Mouse (Mus musculus): ENCODE results near the gene Phf21a. TPM values are rescaled to one million over a fixed set of nuclear protein-coding genes. Genes with fewer than 3 reads are reported as not detected.

The Phf21a gene
- polyA plus RNA-seq, 1 experiment from 2014 or later, result 7.3 TPM

GRCm38 (mm10) chr2:92360893-92361292, 268.0 kb downstream of the Phf21a start:
- 0 out of 2 replicates have a peak, but pooled peaks have one; percentile 31 for ATAC-seq (ENCODE audit: low FRiP score, low TSS enrichment)
- Histone ChIP-seq H3K4me3 (ENCODE audit: low read depth, low read length) (no peak overlapping the region), H3K36me3 (ENCODE audit: control insufficient read depth, insufficient read depth, low read length) (peaks cover 18% of the 10 kb centered on the region; the same call in 1 of the 2 replicates), H3K4me1 (replicated peaks; ENCODE audit: control insufficient read depth, insufficient read depth) (no peaks in the 10 kb centered on the region), H3K9me3 (ENCODE audit: control insufficient read depth, low read length) (no peaks in the 10 kb centered on the region), H3K9ac (ENCODE audit: low read length) (no peak overlapping the region), H3K4me2 (replicated peaks; ENCODE audit: low read depth) (no peak overlapping the region), H3K27me3 (ENCODE audit: control insufficient read depth, insufficient read depth, low read length) (no peaks in the 10 kb centered on the region), H3K27ac (replicated peaks) (no peak overlapping the region)
- WGBS, result 26% methylated on average over 12 of the region's 12 CpGs
- peak; percentile 66 for DNase-seq (ENCODE audit: low spot score)
- no peak for TF ChIP-seq CTCF (IDR thresholded peaks at IDR 0.05; ENCODE audit: low read depth)
- TF ChIP-seq EP300 (optimal IDR thresholded peaks at IDR 0.05), result no peak

- Histone ChIP-seq H3K9ac (ENCODE audit: low read length) (no peak overlapping the region), H3K27ac (replicated peaks) (no peak overlapping the region), H3K36me3 (ENCODE audit: control insufficient read depth, insufficient read depth, low read length) (peaks cover 16% of the 10 kb centered on the region; the same call in 1 of the 2 replicates), H3K4me1 (replicated peaks; ENCODE audit: control insufficient read depth, insufficient read depth) (no peaks in the 10 kb centered on the region), H3K4me2 (replicated peaks; ENCODE audit: low read depth) (no peak overlapping the region), H3K27me3 (ENCODE audit: control insufficient read depth, insufficient read depth, low read length) (no peaks in the 10 kb centered on the region), H3K4me3 (ENCODE audit: low read depth, low read length) (no peak overlapping the region), H3K9me3 (ENCODE audit: control insufficient read depth, low read length) (no peaks in the 10 kb centered on the region)
- DNase-seq (ENCODE audit: low spot score) (no peak), ATAC-seq (ENCODE audit: low FRiP score, low TSS enrichment) (no peak)
- no peak for TF ChIP-seq EP300 (optimal IDR thresholded peaks at IDR 0.05)
- 87% methylated on average over 8 of the region's 8 CpGs for WGBS
These were observed 268.9 kb downstream of the Phf21a start for GRCm38 (mm10) chr2:92361795-92362194.

GRCm38 (mm10) chr2:92362571-92363228, 269.8 kb downstream of the Phf21a start:
- ATAC-seq (ENCODE audit: low FRiP score, low TSS enrichment), result no peak
- TF ChIP-seq CTCF (IDR thresholded peaks at IDR 0.05; ENCODE audit: low read depth), result 0 out of 2 replicates have a peak, but pooled peaks have one; percentile 4
- TF ChIP-seq EP300 (optimal IDR thresholded peaks at IDR 0.05), result no peak
- no peak overlapping the region for H3K9ac ChIP-seq (ENCODE audit: low read length)
- 0 out of 2 replicates have a peak overlapping the region, but pooled peaks have one; percentile 35 for H3K27ac ChIP-seq (replicated peaks)
- peaks cover 14% of the 10 kb centered on the region; the same call in 1 of the 2 replicates for H3K36me3 ChIP-seq (ENCODE audit: control insufficient read depth, insufficient read depth, low read length)
- no peaks in the 10 kb centered on the region for H3K4me1 ChIP-seq (replicated peaks; ENCODE audit: control insufficient read depth, insufficient read depth)
- H3K4me2 ChIP-seq (replicated peaks; ENCODE audit: low read depth), result no peak overlapping the region
- H3K27me3 ChIP-seq (ENCODE audit: control insufficient read depth, insufficient read depth, low read length), result no peaks in the 10 kb centered on the region
- WGBS, result 83% methylated on average over 6 of the region's 6 CpGs
- no peak overlapping the region for H3K4me3 ChIP-seq (ENCODE audit: low read depth, low read length)
- H3K9me3 ChIP-seq (ENCODE audit: control insufficient read depth, low read length), result no peaks in the 10 kb centered on the region
- DNase-seq (ENCODE audit: low spot score), result no peak

DNA sequence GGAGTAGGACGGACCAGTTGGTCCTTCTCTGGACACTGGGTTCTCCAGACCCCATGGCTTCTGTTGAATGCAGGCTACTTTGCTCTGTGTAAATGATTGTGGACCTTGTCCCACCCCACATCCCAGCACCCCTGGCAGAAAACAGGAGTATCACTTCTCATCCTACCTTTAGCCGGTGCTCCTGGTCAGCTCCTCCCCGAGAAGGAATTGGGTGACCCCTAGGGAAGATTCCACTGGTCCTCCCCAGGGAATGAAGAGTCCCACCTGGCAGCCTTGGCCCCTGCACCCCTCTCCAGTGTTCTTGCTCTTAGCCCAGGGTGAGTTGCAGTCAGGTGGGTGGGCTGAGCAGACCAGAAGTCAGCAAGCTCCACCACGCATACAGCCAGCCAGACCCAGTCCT, 271.2 kb downstream of the Phf21a start:
- TF ChIP-seq CTCF (IDR thresholded peaks at IDR 0.05; ENCODE audit: low read depth), result no peak
- TF ChIP-seq EP300 (optimal IDR thresholded peaks at IDR 0.05), result no peak
- no peak overlapping the region for H3K9ac ChIP-seq (ENCODE audit: low read length)
- H3K27me3 ChIP-seq (ENCODE audit: control insufficient read depth, insufficient read depth, low read length), result no peaks in the 10 kb centered on the region
- H3K27ac ChIP-seq (replicated peaks), result no peak overlapping the region
- no peak for DNase-seq (ENCODE audit: low spot score)
- peaks cover 8% of the 10 kb centered on the region; the same call in 1 of the 2 replicates for H3K36me3 ChIP-seq (ENCODE audit: control insufficient read depth, insufficient read depth, low read length)
- ATAC-seq (ENCODE audit: low FRiP score, low TSS enrichment), result no peak
- no peak overlapping the region for H3K4me3 ChIP-seq (ENCODE audit: low read depth, low read length)
- H3K4me1 ChIP-seq (replicated peaks; ENCODE audit: control insufficient read depth, insufficient read depth), result no peaks in the 10 kb centered on the region
- 88% methylated on average over 4 of the region's 4 CpGs for WGBS
- H3K9me3 ChIP-seq (ENCODE audit: control insufficient read depth, low read length), result no peaks in the 10 kb centered on the region
- no peak overlapping the region for H3K4me2 ChIP-seq (replicated peaks; ENCODE audit: low read depth)

GRCm38 (mm10) chr2:92365568-92365967, 272.7 kb downstream of the Phf21a start:
- H3K36me3 ChIP-seq (ENCODE audit: control insufficient read depth, insufficient read depth, low read length), result peaks cover 3% of the 10 kb centered on the region; the same call in 1 of the 2 replicates

DNA sequence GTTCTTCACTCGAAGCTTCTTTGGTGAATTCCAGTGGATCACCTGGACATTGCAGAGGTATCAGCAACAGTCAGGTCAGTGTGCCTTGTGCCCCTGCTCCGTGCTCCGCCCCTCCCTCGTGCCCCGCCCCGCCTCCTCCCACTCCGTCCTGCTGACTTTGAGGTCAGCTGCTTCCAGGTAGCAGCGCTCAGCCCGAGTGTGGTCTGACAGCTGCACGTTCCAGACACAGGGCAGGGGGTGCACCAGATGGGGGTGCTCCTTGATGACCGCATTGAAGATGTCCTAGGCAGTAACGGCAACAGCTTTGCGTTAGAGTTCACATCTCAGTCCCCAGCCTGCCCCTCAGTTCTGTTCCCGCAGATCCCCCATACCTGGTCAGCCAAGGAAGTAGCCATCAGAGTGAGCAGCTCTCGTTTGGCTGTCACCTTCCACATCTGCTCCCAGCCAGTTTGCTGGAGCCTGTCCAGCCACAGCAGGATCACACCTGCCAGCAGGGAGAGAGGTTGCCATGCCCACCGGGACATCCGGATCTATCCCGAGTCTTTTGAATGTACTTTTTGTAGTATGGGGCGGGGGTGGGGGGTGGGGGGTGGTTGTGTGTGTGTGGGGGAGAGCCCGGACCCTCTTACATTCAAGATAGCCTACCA, 274.6 kb downstream of the Phf21a start:
- TF ChIP-seq CTCF (IDR thresholded peaks at IDR 0.05; ENCODE audit: low read depth), result no peak
- TF ChIP-seq EP300 (optimal IDR thresholded peaks at IDR 0.05), result no peak
- Histone ChIP-seq H3K27ac (replicated peaks) (no peak overlapping the region), H3K9ac (ENCODE audit: low read length) (no peak overlapping the region), H3K4me1 (replicated peaks; ENCODE audit: control insufficient read depth, insufficient read depth) (peaks cover 2% of the 10 kb centered on the region; the same call in 1 of the 2 replicates), H3K9me3 (ENCODE audit: control insufficient read depth, low read length) (no peaks in the 10 kb centered on the region), H3K27me3 (ENCODE audit: control insufficient read depth, insufficient read depth, low read length) (no peaks in the 10 kb centered on the region), H3K4me2 (replicated peaks; ENCODE audit: low read depth) (no peak overlapping the region; the same call in 1 of the 2 replicates), H3K4me3 (ENCODE audit: low read depth, low read length) (no peak overlapping the region), H3K36me3 (ENCODE audit: control insufficient read depth, insufficient read depth, low read length) (no peaks in the 10 kb centered on the region; the same call in 1 of the 2 replicates)
- 25% methylated on average over 20 of the region's 20 CpGs for WGBS
- ATAC-seq (ENCODE audit: low FRiP score, low TSS enrichment), result no peak
- peak; percentile 63 for DNase-seq (ENCODE audit: low spot score)

More at GRCm38 (mm10) chr2:92365568-92365967, 272.7 kb downstream of the Phf21a start:
- Histone ChIP-seq H3K4me3 (ENCODE audit: low read depth, low read length) (no peak overlapping the region), H3K27me3 (ENCODE audit: control insufficient read depth, insufficient read depth, low read length) (no peaks in the 10 kb centered on the region), H3K4me1 (replicated peaks; ENCODE audit: control insufficient read depth, insufficient read depth) (no peaks in the 10 kb centered on the region), H3K9ac (ENCODE audit: low read length) (no peak overlapping the region), H3K9me3 (ENCODE audit: control insufficient read depth, low read length) (no peaks in the 10 kb centered on the region), H3K27ac (replicated peaks) (no peak overlapping the region), H3K4me2 (replicated peaks; ENCODE audit: low read depth) (no peak overlapping the region)
- ATAC-seq (ENCODE audit: low FRiP score, low TSS enrichment) (no peak), DNase-seq (ENCODE audit: low spot score) (no peak)
- TF ChIP-seq EP300 (optimal IDR thresholded peaks at IDR 0.05), result no peak
- no peak for TF ChIP-seq CTCF (IDR thresholded peaks at IDR 0.05; ENCODE audit: low read depth)
- 89% methylated on average over 10 of the region's 10 CpGs for WGBS

All from stomach, postnatal 0 days (tissue).